Mouse (Mus musculus) brown adipose tissue, adult 24 weeks (tissue): ENCODE results near the gene Tef. TPM values are rescaled to one million over a fixed set of nuclear protein-coding genes. Genes with fewer than 3 reads are reported as not detected.

Experiments
- H3K27ac ChIP-seq: fragments of 200-500 bp; replicated peaks from 2 replicates; pipeline ENCODE4 v1.5.1; 2012; ENCODE audit warnings: low read depth, mild to moderate bottlenecking, low read length
- H3K4me1 ChIP-seq: fragments of 200-500 bp; 2 replicates; pipeline ENCODE4 v1.6.1; 2012; ENCODE audit warnings: low read length, mixed read lengths; ENCODE audit not compliant: control insufficient read depth, insufficient read depth, insufficient read length
- H3K4me3 ChIP-seq: fragments of 200-500 bp; 2 replicates; pipeline ENCODE4 v1.5.1; 2012; ENCODE audit warnings: low read depth, mild to moderate bottlenecking, low read length, moderate library complexity; ENCODE audit not compliant: insufficient read depth
- polyA plus RNA-seq: library from polyadenylated mRNA; stranded (reverse); fragments of >200 nt; gene quantifications from 2 replicates; pipeline ENCODE4 v1.2.4, GENCODE M21; 2012; ENCODE audit not compliant: missing spikeins, insufficient read depth, insufficient read length

Tef gene
- polyA plus RNA-seq, 1 experiment, result 33.0 TPM

- Histone ChIP-seq H3K4me1 (peaks cover 35% of the 10 kb centered on the region), H3K4me3 (no peak overlapping the region)
These were observed 7.3 kb downstream of the Tef start for GRCm38 (mm10) chr15:81809550-81809949.

DNA sequence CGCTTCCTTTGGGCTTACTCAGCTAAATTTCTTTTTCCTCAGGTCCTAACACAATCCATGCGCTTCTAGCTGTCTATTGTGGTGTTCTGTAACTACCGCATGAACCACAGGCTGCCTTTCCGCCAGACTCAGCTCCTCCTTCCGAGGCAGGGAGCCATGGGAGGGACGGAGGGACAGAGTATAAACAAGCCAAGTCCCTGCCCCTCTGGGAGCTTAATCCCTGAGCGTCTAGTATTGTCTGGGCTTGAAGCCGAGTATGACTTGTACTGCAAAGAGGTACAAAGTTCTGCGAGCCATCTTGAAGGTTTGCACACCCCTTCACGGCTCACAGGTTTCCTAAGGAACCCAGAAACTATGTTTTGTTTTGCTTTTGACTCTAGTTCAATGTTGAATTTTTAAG, 7.9 kb downstream of the Tef start:
- Histone ChIP-seq H3K4me3 (peak overlapping the region; percentile 70), H3K27ac (peak overlapping the region; percentile 96), H3K4me1 (peaks cover 30% of the 10 kb centered on the region)

More at GRCm38 (mm10) chr15:81809550-81809949, 7.3 kb downstream of the Tef start:
- H3K27ac ChIP-seq, result peak overlapping the region; percentile 73

- H3K4me1 ChIP-seq, result peaks cover 22% of the 10 kb centered on the region
- H3K27ac ChIP-seq, result peak overlapping the region; percentile 99
- peak overlapping the region; percentile 79 for H3K4me3 ChIP-seq
These were observed 8.7 kb downstream of the Tef start for GRCm38 (mm10) chr15:81810671-81811598.

DNA sequence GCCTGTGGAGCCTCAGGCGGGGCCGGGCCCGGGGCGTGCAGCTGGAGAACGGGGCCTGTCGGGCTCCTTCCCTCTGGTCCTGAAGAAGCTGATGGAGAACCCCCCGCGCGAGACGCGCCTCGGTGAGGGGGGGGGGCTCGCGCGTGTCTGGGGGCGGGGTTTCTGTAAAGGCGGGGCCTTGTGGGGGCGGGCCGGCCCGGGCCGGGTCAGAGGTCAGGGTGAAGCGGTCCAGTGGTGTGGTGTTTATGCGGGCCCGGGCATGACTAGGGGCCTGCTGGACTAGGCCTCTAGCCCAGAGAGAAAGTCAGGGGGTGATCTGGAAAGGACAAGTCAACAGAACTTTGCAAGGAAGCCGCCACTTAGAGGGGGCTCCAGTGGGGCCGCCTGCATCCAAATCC, 9.4 kb downstream of the Tef start:
- H3K4me1 ChIP-seq, result peaks cover 17% of the 10 kb centered on the region
- peak overlapping the region; percentile 69 for H3K4me3 ChIP-seq
- H3K27ac ChIP-seq, result peak overlapping the region; percentile 77

DNA sequence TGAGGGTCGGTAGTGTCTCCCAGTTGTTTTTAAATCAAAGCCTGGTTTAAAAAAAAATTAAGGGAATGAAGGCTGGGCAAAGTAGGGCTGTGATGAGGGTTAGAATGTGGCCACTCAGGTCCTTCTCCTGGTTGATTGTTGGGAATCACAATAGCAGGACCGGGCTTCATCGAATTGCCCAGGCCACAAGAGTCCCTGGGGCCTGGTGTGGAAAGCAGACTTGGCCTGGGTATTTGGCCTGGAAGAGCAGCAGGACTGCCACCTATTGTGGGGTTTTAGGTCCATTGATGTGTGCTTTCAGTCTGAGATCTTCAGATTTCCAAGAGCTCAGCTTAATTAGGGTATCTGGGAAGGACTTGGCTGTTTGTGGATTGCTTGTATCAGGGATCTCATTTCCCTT, 10.1 kb downstream of the Tef start:
- H3K4me1 ChIP-seq, result peaks cover 17% of the 10 kb centered on the region
- H3K27ac ChIP-seq, result peak overlapping the region; percentile 77
- H3K4me3 ChIP-seq, result peak overlapping the region; percentile 69

DNA sequence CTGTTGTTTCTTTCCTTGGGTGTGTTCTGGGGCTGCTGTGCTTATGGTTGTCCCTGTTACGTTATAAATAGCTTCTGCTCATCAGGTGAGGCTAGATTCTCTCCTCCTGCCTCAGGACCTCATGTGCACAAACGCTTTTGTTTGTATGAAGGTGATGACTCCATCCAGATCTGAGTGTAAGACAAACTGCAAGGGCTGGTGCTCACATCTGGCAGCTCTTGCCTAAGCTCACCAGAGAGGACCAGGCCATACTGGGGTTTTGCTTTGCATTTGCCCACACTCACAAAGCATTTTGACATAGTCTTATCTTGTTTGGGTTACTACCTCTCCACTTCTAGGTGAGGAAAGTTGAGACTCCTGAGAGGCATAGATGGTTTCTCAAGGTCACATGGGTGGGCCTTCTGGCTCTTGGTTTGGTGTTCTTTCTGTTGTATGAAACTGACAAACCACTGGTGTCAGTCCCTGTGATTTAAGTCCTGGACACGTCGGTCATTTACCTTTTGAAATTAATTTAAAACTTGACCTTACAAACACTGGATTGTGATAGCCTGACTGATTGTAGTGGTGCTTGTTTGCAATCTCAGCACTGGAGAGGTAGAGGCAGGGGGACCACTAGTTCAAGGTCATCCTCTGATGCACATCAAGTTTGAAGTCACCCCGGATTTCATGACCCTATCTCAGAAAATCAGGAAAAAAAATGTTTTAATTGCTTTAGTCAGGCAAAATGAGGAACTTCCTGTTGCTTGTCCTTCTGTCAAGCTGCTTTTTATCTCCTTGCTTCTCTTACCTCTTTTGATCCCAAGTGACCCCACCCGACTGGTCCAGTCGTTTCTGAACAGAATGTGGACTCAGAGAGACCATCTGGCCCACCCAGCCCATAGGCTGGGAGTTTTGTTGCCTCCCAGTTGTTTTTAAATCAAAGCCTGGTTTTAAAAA, 10.7 kb downstream of the Tef start:
- Histone ChIP-seq H3K4me1 (peaks cover 17% of the 10 kb centered on the region), H3K4me3 (peak overlapping the region; percentile 69), H3K27ac (peak overlapping the region; percentile 33; the same call in 1 of the 2 replicates)

- peaks cover 13% of the 10 kb centered on the region for H3K4me1 ChIP-seq
- no peak overlapping the region for H3K27ac ChIP-seq
These were observed 11.9 kb downstream of the Tef start for GRCm38 (mm10) chr15:81813986-81814705.

DNA sequence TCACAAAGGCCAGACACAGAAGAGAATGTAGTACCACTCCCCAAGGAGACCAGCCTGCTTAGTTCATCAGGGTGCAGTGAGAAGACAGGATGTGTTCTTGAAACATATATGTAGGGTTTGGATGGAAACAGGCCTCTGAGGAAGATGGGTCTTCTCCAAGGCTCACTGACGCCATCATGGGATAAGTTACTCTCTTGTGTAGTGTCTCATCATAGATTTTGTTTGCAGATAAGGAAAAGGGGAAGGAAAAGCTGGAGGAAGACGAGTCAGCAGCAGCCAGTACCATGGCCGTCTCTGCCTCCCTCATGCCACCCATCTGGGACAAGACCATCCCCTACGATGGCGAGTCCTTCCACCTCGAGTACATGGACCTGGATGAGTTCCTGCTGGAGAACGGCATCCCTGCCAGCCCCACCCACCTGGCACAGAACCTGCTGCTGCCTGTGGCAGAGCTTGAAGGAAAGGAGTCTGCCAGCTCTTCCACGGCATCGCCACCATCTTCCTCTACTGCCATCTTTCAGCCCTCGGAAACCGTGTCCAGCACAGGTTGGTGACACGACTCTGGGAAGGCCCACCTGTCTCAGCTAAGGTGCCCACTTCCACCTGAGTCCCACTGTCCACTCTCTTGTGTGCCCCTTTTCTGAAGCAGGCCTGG, 12.6 kb downstream of the Tef start:
- H3K27ac ChIP-seq, result no peak overlapping the region
- H3K4me3 ChIP-seq, result no peak overlapping the region
- H3K4me1 ChIP-seq, result peaks cover 10% of the 10 kb centered on the region

More at GRCm38 (mm10) chr15:81813986-81814705, 11.9 kb downstream of the Tef start:
- no peak overlapping the region for H3K4me3 ChIP-seq

DNA sequence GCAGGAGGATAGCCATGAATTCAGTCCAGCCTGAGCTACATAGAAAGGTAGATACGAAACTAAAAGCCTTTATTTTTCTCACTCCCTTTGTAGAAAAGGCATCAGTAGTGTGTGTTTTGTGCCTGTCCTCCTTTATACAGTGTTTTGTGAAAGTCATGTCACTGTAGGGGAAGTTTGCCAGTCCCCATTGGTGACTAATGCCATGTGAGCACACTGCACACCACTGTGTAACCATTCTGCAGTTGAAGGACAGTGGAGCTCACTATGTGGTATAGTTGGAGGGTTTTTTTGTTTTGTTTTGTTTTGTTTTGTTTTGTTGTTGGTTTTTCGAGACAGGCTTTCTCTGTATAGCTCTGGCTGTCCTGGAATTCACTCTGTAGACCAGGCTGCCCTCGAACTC, 16.2 kb downstream of the Tef start:
- Histone ChIP-seq H3K4me3 (no peak overlapping the region), H3K4me1 (peaks cover 4% of the 10 kb centered on the region), H3K27ac (no peak overlapping the region)

- Histone ChIP-seq H3K4me3 (no peak overlapping the region), H3K4me1 (no peaks in the 10 kb centered on the region), H3K27ac (no peak overlapping the region)
These were observed 20.4 kb downstream of the Tef start for GRCm38 (mm10) chr15:81822631-81823030.

GRCm38 (mm10) chr15:81824832-81825231, 22.6 kb downstream of the Tef start:
- H3K4me1 ChIP-seq, result no peaks in the 10 kb centered on the region
- no peak overlapping the region for H3K27ac ChIP-seq
- H3K4me3 ChIP-seq, result no peak overlapping the region

GRCm38 (mm10) chr15:81828426-81829207, 26.4 kb downstream of the Tef start:
- no peak overlapping the region for H3K4me3 ChIP-seq
- H3K27ac ChIP-seq, result peak overlapping the region; percentile 32

GRCm38 (mm10) chr15:81829208-81829580, 27.0 kb downstream of the Tef start:
- peak overlapping the region; percentile 32 for H3K27ac ChIP-seq
- no peaks in the 10 kb centered on the region for H3K4me1 ChIP-seq
- no peak overlapping the region for H3K4me3 ChIP-seq

More at GRCm38 (mm10) chr15:81828426-81829207, 26.4 kb downstream of the Tef start:
- H3K4me1 ChIP-seq, result no peaks in the 10 kb centered on the region
